Mouse (Mus musculus) limb, embryonic 15.5 days (tissue): ENCODE results near the gene Pde4b. TPM values are rescaled to one million over a fixed set of nuclear protein-coding genes. Genes with fewer than 3 reads are reported as not detected.

Experiments used
- ATAC-seq: fragments of 200-750 bp; cut with Nextera tagmentation; 2 replicates; pipeline ENCODE4 v1.8.0; 2017; ENCODE audit warnings: low read depth, moderate TSS enrichment; ENCODE audit not compliant: insufficient number of reproducible peaks, low FRiP score, low TSS enrichment
- H3K27ac ChIP-seq: fragments of 300-500 bp; sonication (generic); 2 replicates; pipeline ENCODE4 v1.5.1; 2015; ENCODE audit warnings: moderate library complexity, mild to moderate bottlenecking, inconsistent platforms
- H3K27me3 ChIP-seq: fragments of 300-500 bp; sonication (generic); 2 replicates; pipeline ENCODE4 v1.6.1; 2015; ENCODE audit warnings: inconsistent platforms
- H3K36me3 ChIP-seq: fragments of 300-500 bp; sonication (generic); 2 replicates; pipeline ENCODE4 v1.6.1; 2015; ENCODE audit warnings: inconsistent platforms
- H3K4me1 ChIP-seq: fragments of 300-500 bp; sonication (generic); 2 replicates; pipeline ENCODE4 v1.6.1; 2015; ENCODE audit warnings: inconsistent platforms
- H3K4me2 ChIP-seq: fragments of 300-500 bp; sonication (generic); 2 replicates; pipeline ENCODE4 v1.6.1; 2015; ENCODE audit warnings: mild to moderate bottlenecking, inconsistent platforms
- H3K4me3 ChIP-seq: fragments of 300-500 bp; sonication (generic); 2 replicates; pipeline ENCODE4 v1.5.1; 2015; ENCODE audit warnings: mild to moderate bottlenecking, inconsistent platforms
- H3K9ac ChIP-seq: fragments of 300-500 bp; sonication (generic); 2 replicates; pipeline ENCODE4 v1.6.1; 2015; ENCODE audit warnings: inconsistent platforms
- H3K9me3 ChIP-seq: fragments of 300-500 bp; sonication (generic); 2 replicates; pipeline ENCODE4 v1.6.1; 2016; ENCODE audit warnings: inconsistent platforms
- WGBS: fragments of 180-500 bp; shearing (Covaris S2); methylation state at CpG from one replicate; pipeline ENCODE4 v1.1.7; 2015; 5-methylcytosine and 5-hydroxymethylcytosine counted together
- polyA plus RNA-seq: library from polyadenylated mRNA; unstranded; fragments of >200 nt; fragmentation: Nextera tagmentation; extraction: Ambion mirVana; gene quantifications from 2 replicates; pipeline ENCODE4 v1.2.1, GENCODE M21; 2015

Pde4b gene
- polyA plus RNA-seq, 1 experiment from 2014 or later, result 20.1 TPM

DNA sequence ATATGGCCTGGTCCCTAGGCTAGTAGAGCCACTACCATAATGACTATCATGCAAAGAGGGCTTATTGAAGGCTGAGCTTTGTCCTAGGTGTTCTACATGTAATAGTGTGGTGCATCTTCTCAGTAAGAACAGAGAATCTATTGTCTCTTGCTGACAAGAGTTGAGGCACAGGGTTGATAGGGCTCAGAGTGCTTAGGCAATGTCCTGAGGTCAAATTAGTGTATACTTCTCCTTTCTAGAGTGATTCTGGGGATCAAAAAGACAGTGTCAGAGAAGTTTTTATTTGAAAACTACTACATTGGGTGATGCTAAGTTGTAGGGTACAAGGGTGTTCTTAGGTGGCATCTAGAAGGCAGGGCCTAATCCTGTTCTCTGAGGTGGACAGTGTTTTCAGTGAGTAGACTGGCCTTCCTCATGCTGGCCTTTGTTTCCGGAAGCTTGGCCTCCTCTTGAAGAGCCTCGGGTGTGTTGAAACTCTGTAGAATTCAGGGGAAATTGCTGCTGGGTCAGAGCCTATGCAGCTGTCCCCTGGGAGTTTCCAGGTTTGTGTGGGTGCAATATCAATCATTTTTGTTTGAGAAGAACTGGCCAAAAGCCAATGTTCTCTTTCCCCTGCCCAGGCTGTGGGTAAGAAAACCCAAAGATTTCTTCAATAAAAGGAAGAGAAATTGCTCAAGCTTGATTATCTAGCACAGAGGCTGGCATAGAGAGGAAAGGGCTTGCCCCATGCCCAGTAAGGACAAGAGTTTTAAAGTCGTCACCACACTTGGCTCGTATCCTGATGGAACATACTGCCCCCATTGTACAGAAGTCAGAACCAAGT is 536.7 kb downstream of the Pde4b start:
- Histone ChIP-seq H3K4me3 (no peak overlapping the region), H3K4me2 (no peak overlapping the region), H3K4me1 (0 out of 2 replicates have a peak, but pooled peaks cover 7% of the 10 kb centered on the region), H3K9me3 (no peaks in the 10 kb centered on the region), H3K27me3 (no peaks in the 10 kb centered on the region), H3K9ac (no peak overlapping the region), H3K36me3 (no peaks in the 10 kb centered on the region), H3K27ac (no peak overlapping the region)
- ATAC-seq, result no peak
- WGBS, result 77% methylated on average over 4 of the region's 4 CpGs

DNA sequence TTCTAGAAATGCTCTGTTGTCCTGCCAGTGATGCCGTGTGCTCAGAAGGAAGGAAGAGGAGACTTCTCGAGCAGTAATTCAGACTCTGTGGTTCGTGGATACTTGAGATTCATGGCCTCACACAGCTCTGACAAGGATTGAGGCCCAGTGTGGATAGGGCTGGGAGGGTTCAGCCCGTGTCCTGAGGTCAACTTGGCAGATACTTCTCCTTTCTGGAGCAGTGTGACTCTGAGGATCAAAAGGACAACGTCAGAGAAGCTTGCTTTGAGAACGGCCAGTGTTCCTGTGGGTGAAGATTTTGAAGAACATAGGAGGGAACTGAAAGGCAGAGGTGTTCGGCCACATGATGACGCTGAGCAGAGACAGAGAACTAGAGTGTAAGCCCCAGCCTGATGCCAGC is 537.6 kb downstream of the Pde4b start:
- H3K4me1 ChIP-seq, result 0 out of 2 replicates have a peak, but pooled peaks cover 4% of the 10 kb centered on the region
- ATAC-seq, result no peak
- H3K9ac ChIP-seq, result no peak overlapping the region
- no peaks in the 10 kb centered on the region for H3K36me3 ChIP-seq
- no peaks in the 10 kb centered on the region for H3K9me3 ChIP-seq
- H3K4me2 ChIP-seq, result no peak overlapping the region
- H3K27ac ChIP-seq, result no peak overlapping the region
- WGBS, result 67% methylated on average over 8 of the region's 8 CpGs
- no peak overlapping the region for H3K4me3 ChIP-seq
- no peaks in the 10 kb centered on the region for H3K27me3 ChIP-seq

GRCm38 (mm10) chr4:102627799-102628198 is 540.5 kb downstream of the Pde4b start:
- H3K4me1 ChIP-seq, result no peaks in the 10 kb centered on the region
- no peak overlapping the region for H3K4me3 ChIP-seq
- H3K27ac ChIP-seq, result no peak overlapping the region
- 89% methylated on average over 4 of the region's 4 CpGs for WGBS
- no peak for ATAC-seq
- H3K36me3 ChIP-seq, result no peaks in the 10 kb centered on the region
- H3K9ac ChIP-seq, result no peak overlapping the region
- H3K4me2 ChIP-seq, result no peak overlapping the region
- H3K27me3 ChIP-seq, result no peaks in the 10 kb centered on the region
- no peaks in the 10 kb centered on the region for H3K9me3 ChIP-seq

GRCm38 (mm10) chr4:102629621-102630020 is 542.3 kb downstream of the Pde4b start:
- no peak for ATAC-seq
- Histone ChIP-seq H3K4me3 (no peak overlapping the region), H3K9me3 (no peaks in the 10 kb centered on the region), H3K36me3 (no peaks in the 10 kb centered on the region), H3K4me2 (no peak overlapping the region), H3K27ac (no peak overlapping the region), H3K27me3 (no peaks in the 10 kb centered on the region), H3K9ac (no peak overlapping the region), H3K4me1 (no peaks in the 10 kb centered on the region)
- 83% methylated on average over 4 of the region's 4 CpGs for WGBS

- H3K4me3 ChIP-seq, result no peak overlapping the region
- peaks cover 2% of the 10 kb centered on the region for H3K4me1 ChIP-seq
- H3K9ac ChIP-seq, result no peak overlapping the region
- no peak overlapping the region for H3K4me2 ChIP-seq
- H3K27ac ChIP-seq, result 0 out of 2 replicates have a peak overlapping the region, but pooled peaks have one; percentile 27
- H3K36me3 ChIP-seq, result no peaks in the 10 kb centered on the region
- 55% methylated on average over 6 of the region's 6 CpGs for WGBS
- no peaks in the 10 kb centered on the region for H3K9me3 ChIP-seq
- ATAC-seq, result no peak
- H3K27me3 ChIP-seq, result no peaks in the 10 kb centered on the region
Measured at GRCm38 (mm10) chr4:102630261-102630660, 542.9 kb downstream of the Pde4b start.

GRCm38 (mm10) chr4:102631624-102632023 is 544.3 kb downstream of the Pde4b start:
- Histone ChIP-seq H3K9me3 (no peaks in the 10 kb centered on the region), H3K4me1 (peaks cover 7% of the 10 kb centered on the region), H3K4me3 (no peak overlapping the region), H3K27ac (no peak overlapping the region), H3K4me2 (no peak overlapping the region), H3K9ac (no peak overlapping the region), H3K27me3 (no peaks in the 10 kb centered on the region), H3K36me3 (no peaks in the 10 kb centered on the region)
- WGBS, result 49% methylated on average over 3 of the region's 3 CpGs
- ATAC-seq, result no peak

GRCm38 (mm10) chr4:102633241-102633640 is 545.9 kb downstream of the Pde4b start:
- no peaks in the 10 kb centered on the region for H3K36me3 ChIP-seq
- H3K4me3 ChIP-seq, result no peak overlapping the region
- no peaks in the 10 kb centered on the region for H3K9me3 ChIP-seq
- ATAC-seq, result no peak
- 90% methylated on average over 5 of the region's 5 CpGs for WGBS
- H3K9ac ChIP-seq, result no peak overlapping the region
- no peak overlapping the region for H3K4me2 ChIP-seq
- H3K27me3 ChIP-seq, result no peaks in the 10 kb centered on the region
- no peak overlapping the region for H3K27ac ChIP-seq
- H3K4me1 ChIP-seq, result peaks cover 9% of the 10 kb centered on the region

GRCm38 (mm10) chr4:102635258-102635657 is 547.9 kb downstream of the Pde4b start:
- H3K4me2 ChIP-seq, result no peak overlapping the region
- WGBS, result 32% methylated on average over 9 of the region's 9 CpGs
- H3K27me3 ChIP-seq, result no peaks in the 10 kb centered on the region
- H3K9ac ChIP-seq, result no peak overlapping the region
- H3K4me1 ChIP-seq, result peaks cover 9% of the 10 kb centered on the region
- H3K4me3 ChIP-seq, result no peak overlapping the region
- H3K36me3 ChIP-seq, result no peaks in the 10 kb centered on the region
- peak; percentile 72; the same call in 1 of the 2 replicates for ATAC-seq
- H3K27ac ChIP-seq, result 0 out of 2 replicates have a peak overlapping the region, but pooled peaks have one; percentile 22
- no peaks in the 10 kb centered on the region for H3K9me3 ChIP-seq

DNA sequence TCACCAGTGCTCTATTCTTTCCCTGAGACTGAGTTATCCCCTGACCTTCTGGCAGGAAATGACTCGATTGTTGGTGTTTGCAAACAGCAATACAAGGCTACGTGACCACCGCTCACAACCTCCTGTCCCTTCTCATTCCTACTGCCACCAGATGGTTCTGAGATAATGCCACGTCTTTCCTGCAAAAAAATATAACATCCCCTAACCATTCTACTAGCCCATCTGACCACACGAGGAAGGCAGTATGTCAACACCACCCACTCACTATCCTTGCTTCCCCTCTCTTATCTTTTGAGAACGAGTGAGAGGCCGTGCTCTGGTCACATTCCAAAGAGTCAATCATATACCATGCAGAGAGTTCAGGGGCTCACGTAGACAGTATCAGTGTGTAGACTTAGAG is 548.6 kb downstream of the Pde4b start:
- no peak overlapping the region for H3K9ac ChIP-seq
- no peaks in the 10 kb centered on the region for H3K27me3 ChIP-seq
- H3K9me3 ChIP-seq, result no peaks in the 10 kb centered on the region
- H3K4me2 ChIP-seq, result no peak overlapping the region
- H3K4me1 ChIP-seq, result peaks cover 9% of the 10 kb centered on the region
- 75% methylated on average over 8 of the region's 8 CpGs for WGBS
- no peak for ATAC-seq
- no peaks in the 10 kb centered on the region for H3K36me3 ChIP-seq
- no peak overlapping the region for H3K27ac ChIP-seq
- no peak overlapping the region for H3K4me3 ChIP-seq

GRCm38 (mm10) chr4:102637348-102637910 is 550.1 kb downstream of the Pde4b start:
- no peak for ATAC-seq
- WGBS, result 64% methylated on average over 4 of the region's 4 CpGs
- no peak overlapping the region for H3K4me2 ChIP-seq

DNA sequence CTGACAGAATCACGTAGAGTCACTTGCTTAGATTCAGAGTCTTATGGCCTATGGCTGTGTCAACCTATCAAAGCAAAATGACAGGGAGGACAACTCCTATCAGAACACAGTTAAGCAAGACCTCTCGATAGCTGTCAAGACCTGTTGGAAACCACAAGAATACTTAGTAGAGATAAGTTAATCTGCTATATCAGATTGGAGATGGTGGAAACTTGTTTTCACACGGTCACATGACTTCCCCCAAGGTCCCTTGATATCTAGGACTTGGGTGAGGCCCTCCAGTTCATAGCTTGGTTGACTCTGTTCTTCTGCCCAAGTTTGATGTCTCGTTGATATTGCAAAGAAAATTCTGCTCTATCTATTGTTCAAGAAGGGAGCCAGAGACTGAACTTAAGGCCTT is 553.6 kb downstream of the Pde4b start:
- H3K4me2 ChIP-seq, result no peak overlapping the region
- 0 out of 2 replicates have a peak, but pooled peaks cover 2% of the 10 kb centered on the region for H3K4me1 ChIP-seq
- WGBS, result 85% methylated on average over 4 of the region's 4 CpGs
- no peaks in the 10 kb centered on the region for H3K9me3 ChIP-seq
- no peak overlapping the region for H3K9ac ChIP-seq
- no peak for ATAC-seq
- H3K27me3 ChIP-seq, result no peaks in the 10 kb centered on the region
- H3K36me3 ChIP-seq, result no peaks in the 10 kb centered on the region
- no peak overlapping the region for H3K27ac ChIP-seq
- no peak overlapping the region for H3K4me3 ChIP-seq

More at GRCm38 (mm10) chr4:102637348-102637910, 550.1 kb downstream of the Pde4b start:
- Histone ChIP-seq H3K27ac (no peak overlapping the region), H3K27me3 (no peaks in the 10 kb centered on the region), H3K36me3 (no peaks in the 10 kb centered on the region), H3K9ac (no peak overlapping the region), H3K4me1 (peaks cover 9% of the 10 kb centered on the region), H3K9me3 (no peaks in the 10 kb centered on the region), H3K4me3 (no peak overlapping the region)

GRCm38 (mm10) chr4:102644062-102644461 is 556.7 kb downstream of the Pde4b start:
- WGBS, result 79% methylated on average over 6 of the region's 6 CpGs
- H3K27ac ChIP-seq, result no peak overlapping the region

More at GRCm38 (mm10) chr4:102644062-102644461, 556.7 kb downstream of the Pde4b start:
- ATAC-seq, result no peak
- Histone ChIP-seq H3K4me2 (no peak overlapping the region), H3K4me3 (no peak overlapping the region), H3K36me3 (no peaks in the 10 kb centered on the region), H3K9me3 (no peaks in the 10 kb centered on the region), H3K27me3 (no peaks in the 10 kb centered on the region), H3K4me1 (no peaks in the 10 kb centered on the region), H3K9ac (no peak overlapping the region)
